Mouse (Mus musculus): ENCODE measurements around the gene Zfp459.
"Not testable (repeated sequence)": the region's sequence is repeated elsewhere in the genome, so short reads cannot be mapped to it uniquely, and the experiment has no call there.

Zfp459 gene

DNA sequence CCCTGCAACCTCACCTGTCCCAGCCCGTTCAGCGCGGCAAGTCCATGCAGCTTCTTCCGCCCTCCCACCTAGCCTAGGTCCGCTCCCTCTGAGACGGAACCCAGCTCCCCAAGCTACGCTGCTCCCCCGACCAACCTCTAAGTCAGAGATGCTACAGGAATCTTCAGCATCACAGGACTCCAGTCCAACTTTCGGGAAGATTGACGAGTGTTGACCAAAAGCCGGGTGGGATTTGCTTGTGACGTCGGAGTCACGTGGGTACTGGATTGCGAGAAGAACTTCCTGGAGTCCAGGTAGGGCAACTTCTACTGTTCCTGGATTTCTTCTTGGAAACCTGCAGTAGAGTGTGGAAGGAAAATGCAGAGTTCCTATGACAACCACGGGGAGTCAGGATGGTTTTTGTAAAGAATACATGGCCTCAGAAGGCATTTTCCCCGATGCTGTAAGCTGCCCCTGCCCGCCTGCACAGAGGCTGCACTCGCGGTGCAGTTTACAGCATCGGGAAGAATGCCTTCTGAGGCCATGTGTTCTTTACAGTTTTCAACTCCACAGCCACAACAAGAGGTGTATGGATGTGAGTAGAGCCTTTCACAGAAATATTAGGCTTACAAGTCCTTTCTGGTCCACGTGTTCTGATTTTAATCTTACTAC lies at the start of gene Zfp459:
Zfp459 (minus strand) TSS at position 212 of the 651 bp plus-strand sequence.
- peak; percentile 38 to 56 for DNase-seq

DNA sequence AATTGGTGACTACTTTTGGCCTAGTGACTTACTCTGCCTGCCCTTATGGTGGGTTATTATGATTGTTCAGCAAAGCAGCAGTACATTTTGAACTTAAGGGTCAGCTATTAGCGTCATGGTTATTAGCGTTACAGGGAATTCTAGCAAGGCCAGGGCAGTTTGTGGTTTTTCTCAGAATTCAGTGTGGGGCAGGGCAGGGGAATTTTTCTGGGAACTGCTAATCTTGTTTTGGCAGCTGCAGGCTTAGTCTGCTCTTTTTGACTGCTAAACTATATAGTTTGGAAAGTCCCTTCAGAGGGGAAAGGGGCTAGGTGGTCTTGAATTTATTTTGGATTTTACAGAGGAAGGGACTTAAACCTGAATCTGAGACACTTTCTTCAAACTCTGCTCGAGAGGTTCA lies 48.1 kb upstream of the Zfp459 start:
- DNase-seq, result no peak

DNA sequence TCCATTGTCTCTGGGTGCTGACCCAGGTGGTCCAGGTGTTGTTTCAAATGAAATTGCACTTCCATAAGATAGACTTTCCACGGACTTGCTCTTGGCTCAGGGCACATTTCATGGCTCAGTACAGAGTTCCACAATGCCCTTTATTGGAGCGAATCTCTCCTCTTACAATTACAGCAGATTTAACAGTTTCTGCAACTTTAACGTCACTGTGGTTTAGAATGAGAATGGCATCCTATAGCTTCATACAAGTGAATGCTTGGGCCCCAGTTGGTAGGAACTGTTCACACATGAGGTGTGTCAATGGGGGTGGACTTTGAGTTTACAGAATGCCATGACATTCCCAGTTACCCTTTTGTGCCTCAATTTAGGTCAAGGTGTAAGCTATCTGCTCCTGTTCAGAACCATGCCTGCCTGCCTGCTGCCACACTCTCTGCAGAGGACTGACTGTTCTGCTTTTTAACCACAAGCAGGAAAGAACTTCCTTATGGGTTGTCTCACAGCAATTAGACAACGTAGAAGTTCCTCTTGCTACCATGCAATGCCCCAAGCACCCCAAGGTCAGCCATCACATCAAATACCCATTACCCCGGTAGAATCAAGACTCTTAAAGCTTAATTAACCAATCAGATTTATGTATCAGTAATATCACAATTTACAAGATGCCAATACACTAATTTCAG lies 42.4 kb upstream of the Zfp459 start:
- DNase-seq, result not testable (repeated sequence)

DNA sequence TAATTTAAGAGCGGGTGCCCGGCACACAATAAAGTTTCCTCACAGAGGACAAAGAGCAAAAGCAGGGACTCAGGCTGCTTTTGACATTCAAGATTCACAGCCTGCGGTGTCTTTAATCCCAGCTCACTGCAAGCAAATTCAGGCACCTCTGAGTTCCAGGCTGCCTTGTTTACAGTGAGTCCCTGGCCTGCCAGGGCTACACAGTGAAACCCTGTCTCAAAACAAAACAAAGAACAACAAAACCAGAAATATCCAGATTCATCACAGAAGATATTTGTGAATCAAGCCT lies 30.7 kb upstream of the Zfp459 start:
- DNase-seq, result no peak

DNA sequence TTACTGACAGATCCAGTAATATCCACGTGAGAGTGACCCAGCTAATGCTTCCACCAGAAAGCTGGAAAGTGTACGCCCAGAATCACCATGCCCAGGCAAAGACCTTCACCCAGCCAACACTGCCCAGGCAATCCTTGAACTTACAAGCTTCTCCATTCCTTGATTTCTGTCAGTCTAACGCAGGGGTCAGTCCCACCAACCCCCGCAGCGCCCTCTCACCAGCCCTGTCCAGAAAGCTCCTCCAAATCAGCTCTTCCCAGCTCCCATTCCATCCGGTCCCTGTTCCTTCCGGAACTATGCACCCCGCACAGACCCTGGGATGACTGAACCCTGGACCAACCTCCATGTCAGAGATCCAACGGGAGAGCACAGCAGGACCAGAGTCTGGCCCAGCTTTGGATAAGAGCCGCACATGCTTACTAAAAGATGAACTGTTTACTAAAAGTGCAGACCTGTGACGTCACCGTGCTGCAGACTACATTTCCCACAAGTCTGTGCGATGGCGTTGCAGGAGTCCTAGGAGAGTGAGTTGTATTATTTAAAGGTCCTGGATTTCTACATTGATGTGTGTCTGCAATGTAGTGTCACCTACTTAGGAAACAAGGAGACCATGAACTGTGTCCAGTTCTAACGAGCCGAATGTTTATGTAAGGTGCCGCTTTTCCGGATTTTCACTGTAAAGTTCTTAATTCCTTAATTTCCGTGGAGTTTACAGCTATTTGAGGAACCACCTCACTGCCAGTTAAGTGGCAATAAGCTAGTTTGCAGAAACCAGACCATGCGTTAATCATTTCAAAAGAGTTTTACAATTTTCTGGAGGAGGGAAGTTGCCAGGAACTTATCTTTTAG lies 30.2 kb upstream of the Zfp459 start, which contains the start of gene Zfp874a:
Zfp874a (minus strand) TSS at position 453 of the 849 bp plus-strand sequence.
- peak; percentile 95 for DNase-seq

DNA sequence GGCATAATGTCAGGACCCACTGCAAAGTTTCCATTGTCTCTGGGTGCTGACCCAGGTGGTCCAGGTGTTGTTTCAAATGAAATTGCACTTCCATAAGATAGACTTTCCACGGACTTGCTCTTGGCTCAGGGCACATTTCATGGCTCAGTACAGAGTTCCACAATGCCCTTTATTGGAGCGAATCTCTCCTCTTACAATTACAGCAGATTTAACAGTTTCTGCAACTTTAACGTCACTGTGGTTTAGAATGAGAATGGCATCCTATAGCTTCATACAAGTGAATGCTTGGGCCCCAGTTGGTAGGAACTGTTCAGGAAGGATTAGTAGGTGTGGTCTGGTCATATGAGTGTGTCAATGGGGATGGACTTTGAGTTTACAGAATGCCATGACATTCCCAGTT lies 15.9 kb upstream of the Zfp459 start:
- not testable (repeated sequence) for DNase-seq

DNA sequence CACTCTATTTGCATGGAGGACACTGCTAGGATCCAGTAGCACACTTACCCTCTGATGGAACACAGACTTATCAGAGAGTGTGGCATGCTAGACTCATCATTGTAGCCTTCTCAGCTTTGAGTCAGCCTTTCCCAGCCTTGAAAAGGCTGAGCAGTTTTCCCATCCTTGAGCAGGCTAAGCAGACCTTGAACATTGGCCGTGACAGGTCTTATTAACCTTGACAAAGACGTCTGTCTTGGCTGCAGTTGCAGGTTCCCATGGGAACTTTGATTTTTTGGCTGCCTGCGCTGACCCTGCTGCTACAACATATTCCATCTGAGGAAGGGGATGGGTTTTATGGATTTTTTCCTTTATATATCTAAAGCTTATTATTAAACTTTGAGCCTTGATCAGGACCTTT lies 6.9 kb upstream of the Zfp459 start:
- no peak for DNase-seq

DNA sequence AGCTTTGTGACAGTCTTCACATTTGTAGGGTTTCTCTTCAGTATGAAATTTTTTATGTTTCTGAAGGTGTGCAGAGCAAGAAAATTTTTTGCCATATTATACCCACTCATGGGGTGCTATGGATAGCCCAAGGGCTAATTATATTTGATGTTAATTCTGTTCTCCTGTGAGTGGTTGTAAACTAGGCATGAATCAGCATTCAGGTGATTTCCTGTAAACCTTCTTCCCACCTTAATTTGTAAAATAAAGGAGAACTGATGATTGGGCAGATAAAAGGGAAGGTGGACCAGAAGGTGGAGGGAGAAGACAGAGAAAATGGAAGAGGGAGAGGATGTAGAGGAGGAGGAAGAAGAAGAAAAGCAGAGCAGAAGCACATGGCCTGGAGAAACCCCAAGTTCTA lies 4.5 kb upstream of the Zfp459 start:
- DNase-seq, result not testable (repeated sequence)

DNA sequence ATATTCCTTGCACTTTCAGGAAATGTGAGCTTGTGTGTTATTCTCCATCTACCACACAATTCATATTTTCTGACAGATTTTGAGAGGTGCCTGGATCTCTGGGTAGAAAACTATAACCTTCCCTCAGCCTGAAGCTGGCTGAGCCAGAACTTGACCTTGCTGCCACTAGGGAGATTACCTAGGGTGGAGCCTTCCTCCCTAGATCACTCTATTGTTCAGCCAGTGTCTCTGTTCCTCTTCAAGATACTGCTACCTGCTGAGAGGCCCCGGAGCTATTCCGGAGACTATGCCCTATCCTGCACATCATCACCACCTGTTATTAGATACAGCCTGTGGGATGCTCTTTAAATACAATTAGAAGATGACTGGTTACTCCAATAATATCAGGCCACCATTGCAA lies 1.3 kb upstream of the Zfp459 start:
- not testable (repeated sequence) for DNase-seq

DNA sequence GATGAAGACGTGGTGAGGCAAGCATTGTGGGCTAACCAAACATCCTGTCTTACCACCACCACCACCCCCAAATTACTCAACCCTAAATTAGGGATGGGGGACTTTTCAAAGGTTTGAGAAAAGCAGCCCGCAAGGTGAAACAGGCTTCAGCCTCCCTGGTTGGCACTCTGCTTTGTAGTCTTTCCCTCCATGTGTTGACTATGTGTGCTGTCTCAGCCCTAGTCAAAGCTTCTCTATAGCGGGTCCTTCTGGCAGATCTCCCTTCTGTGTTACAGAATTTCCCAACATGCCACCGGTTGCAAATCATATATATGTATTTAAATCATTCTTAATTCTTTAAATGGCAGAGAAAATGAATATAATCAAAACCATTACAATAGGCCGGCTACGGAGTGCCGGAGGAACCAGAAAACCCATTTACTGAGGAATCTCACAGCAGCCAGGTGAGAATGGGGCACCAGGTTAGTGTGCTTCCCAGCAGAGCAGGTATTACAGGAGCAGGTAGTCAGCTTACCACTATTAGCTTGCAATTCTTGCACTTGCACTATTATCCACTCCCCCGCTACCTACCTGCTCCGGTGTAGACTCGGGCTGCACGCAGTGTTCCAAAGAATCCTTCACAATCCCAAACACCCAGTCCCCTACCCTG lies 536 bp downstream of the Zfp459 start:
- DNase-seq, result no peak

DNA sequence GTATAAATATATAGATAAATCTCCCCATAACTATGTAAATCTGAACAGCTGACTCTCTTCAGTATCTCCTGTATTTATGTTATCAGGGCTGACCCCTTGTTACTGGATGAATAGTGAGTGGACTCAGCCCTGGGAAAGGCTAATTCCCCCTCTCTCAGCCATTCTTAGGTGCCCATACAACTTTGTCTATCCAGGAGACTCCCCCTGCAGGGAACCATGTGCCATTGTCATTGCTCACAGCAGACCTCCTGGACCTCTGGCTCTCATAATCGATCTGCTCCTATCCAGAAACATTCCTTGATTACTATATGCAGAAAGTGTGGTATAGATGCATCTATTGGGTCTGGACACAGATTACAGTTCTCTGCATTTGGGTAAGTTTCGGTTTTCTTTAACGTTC lies 4.4 kb downstream of the Zfp459 start:
- no peak for DNase-seq

DNA sequence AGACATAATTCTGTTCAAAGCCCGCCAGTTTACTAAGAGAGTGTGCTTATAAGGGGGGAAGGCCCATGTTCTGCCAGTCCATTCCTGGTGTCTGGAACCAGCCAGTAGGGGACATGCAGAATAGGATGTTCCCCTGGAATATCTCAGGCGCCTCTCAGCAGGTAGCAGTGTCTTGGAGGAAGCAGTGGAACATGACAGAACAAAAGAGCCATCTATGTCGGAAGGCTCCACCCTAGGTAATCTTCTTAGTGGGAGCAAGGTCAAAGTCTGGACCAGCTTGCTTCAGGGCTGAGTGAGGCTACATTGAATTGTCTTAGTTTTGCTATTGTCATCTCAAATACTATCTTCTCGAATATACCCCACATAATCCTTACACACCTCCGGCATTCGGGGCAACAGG lies 5.5 kb downstream of the Zfp459 start:
- no peak for DNase-seq

DNA sequence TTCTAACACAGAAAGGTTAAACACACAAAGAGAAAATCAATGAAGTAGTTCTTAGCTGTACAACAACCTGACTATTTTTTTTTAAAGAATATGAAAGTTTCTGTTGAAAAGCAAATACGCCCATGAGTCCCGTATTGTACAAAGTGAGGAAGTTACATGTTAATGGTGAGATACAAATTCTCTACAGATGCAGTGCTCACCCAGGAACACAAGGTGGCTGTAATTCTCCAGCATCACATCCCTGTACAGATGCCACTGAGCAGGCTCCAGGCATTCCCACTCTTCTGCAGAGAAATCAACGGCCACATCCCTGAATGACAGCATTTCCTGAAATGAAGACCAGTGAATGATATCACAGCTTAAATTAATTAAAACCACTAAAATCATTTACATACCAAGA lies 7.6 kb downstream of the Zfp459 start:
- not testable (repeated sequence) for DNase-seq

DNA sequence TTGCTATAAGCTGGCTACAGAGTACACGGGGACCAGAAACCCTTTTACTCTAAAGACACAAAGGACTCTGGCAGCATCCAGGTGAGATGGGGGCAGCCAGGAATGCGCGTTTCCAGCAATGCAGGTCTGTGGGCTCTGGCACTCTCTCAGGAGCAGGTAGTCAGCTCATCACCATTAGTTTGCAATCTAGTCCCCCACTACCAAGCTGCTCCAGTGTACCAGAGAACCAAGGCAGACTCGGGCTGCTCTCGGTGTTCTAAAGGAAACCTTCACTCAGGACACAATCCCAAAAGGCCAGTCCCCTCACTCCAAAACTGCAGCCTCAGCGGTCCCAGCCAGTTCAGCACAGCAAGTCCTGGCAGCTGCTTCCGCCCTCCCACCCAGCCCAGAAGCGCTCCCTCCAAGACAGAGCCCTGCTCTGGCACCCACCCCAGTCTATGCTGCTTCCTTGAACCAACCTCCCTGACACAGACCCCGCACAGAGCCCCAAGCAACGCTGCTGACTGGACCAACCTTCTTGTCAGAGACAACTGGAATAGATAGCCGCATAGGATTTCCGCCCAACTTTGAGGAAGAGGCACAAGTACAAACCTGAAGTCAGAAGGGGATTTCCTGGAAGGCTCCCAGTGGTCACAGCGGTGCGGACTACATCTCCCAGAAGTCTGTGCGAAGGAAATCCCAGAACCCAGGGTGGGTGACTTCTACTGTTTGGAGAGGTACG lies 21.9 kb downstream of the Zfp459 start, which contains the start of gene Zfp429:
Zfp429 (minus strand) TSS at position 637 of the 721 bp plus-strand sequence.
- DNase-seq, result peak; percentile 69 to 77

DNA sequence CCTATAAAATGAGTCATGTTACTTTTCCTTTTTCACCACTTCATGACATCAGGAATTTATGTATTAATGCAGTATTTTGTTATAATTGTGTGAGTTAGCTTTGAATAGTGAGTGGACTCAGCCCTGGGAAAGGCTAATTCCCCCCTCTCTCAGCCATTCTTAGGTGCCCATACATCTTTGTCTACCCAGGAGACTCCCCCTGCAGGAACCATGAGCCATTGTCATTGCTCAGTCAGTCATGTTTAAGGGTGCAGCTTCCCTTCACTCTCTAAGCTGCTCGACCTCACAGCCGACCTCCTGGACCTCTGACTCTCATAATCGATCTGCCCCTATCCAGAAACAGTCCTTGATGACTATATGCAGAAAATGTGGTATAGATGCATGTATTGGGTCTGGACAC lies 45.0 kb downstream of the Zfp459 start:
- not testable (repeated sequence) for DNase-seq

DNA sequence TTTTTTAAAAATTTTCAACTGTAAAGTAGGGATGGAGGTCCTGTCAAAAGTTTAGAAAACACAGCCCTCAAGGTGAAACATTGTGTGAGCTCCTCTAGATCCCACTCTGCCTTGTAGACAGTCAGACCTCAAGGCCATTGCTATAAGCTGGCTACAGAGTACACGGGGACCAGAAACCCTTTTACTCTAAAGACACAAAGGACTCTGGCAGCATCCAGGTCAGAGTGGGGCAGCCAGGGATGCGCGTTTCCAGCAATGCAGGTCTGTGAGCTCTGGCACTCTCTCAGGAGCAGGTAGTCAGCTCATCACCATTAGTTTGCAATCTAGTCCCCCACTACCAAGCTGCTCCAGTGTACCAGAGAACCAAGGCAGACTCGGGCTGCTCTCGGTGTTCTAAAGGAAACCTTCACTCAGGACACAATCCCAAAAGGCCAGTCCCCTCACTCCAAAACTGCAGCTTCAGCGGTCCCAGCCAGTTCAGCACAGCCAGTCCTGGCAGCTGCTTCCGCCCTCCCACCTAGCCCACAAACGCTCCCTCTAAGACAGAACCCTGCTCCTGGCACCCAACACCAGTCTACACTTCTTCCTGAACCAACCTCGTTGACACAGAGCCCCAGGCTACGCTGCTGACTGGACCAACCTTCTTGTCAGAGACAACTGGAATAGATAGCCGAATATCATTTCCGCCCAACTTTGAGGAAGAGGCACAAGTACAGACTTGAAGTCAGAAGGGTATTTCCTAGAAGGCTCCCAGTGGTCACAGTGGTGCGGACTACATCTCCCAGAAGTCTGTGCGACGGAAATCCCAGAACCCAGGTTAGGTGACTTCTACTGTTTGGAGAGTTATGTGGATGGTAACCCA lies 45.9 kb downstream of the Zfp459 start, which contains the start of the genes Gm28041 and Zfp456:
Gm28041 (minus strand) TSS at position 684 of the 862 bp plus-strand sequence.
Zfp456 (minus strand) TSS at position 761 of the 862 bp plus-strand sequence.
- DNase-seq, result peak; percentile 77 to 78

DNA sequence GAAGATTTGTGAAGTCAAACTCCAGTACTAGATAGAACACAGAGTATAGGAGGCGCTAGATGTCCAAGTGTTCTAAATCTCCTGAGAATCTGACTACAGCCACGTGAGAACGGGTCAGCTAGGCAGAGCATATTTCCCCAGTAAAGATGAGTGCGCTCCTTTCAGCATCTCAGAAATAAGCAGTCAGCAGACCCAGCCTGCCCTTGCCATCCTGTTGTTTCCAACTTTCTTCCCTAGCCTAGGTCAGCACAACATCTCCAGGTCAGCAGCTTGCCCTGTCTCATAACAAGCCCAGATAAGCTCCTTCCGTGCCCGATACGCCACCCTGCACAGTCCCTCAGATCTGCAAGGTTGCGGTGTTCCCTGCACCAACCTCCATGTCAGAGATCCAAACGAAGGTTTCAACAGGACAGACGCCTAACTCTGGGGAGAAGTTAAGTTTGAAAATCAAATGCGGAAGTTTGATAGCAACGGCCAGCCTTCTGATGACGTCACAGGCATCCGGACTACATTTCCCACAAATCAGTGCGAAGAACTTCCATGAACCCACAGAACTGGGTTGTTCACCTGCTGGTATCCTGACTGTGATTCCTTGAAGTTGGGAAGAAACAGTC lies 61.0 kb downstream of the Zfp459 start, which contains the start of the genes Gm28044 and Zfp953:
Gm28044 (minus strand) TSS at position 406 of the 614 bp plus-strand sequence.
Zfp953 (minus strand) TSS at position 475 of the 614 bp plus-strand sequence.
- DNase-seq, result peak; percentile 87 to 94

Data from kidney, adult 8-10 months (tissue).